Mouse (Mus musculus): Measurements from ENCODE around the gene Polr2g. TPM values are rescaled to one million over a fixed set of nuclear protein-coding genes. Genes with fewer than 3 reads are reported as not detected.
A peak's percentile ranks its signal among the peaks of the same experiment; 100 is the strongest.

The Polr2g gene
- total RNA-seq, 2 experiments from 2014 or later: 106 to 107 TPM

DNA sequence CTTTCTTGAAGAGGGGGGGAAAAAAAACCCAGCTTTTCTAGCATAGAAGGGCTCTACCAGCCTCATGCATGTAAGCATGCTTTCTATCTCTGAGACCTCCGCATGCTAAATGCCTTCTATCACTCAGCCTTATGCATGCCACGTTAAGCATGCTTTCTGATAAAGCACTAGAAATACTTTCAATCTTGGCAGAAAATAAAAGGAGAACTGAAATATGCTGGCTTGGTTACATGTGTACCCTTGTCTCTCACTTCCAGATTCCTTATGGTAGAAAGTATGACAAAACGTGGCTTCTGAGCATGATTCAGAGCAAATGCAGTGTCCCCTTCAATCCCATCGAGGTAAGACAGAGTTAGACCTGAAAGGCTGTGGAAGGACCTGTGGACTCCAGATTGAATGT, 35.1 kb downstream of the Polr2g start:
- DNase-seq (ENCODE audit: low spot score in 2 of 2): no peak

GRCm38 (mm10) chr19:8760757-8761156, 37.6 kb downstream of the Polr2g start:
- no peak for DNase-seq (ENCODE audit: low spot score in 2 of 2)

DNA sequence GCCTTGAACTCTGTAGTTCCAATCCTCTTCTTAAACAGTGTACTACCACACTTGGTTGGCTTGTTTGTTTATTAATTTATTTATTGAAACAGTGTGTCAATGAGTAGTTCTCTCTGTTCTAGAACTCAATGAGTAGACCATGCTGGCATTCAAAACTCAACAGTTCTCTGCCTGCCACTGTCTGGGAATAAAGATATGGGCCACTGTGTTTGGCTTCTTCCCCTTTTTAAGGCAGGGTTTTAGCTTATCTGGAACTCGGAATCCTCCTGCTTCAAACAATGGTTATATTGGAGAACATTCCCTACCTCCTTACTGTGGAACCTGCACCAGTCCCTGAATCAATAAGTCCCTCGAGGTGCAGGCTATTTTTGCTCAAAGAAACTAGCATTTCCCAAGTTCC, 39.5 kb downstream of the Polr2g start:
- no peak for DNase-seq (ENCODE audit: low spot score in 2 of 2)

DNA sequence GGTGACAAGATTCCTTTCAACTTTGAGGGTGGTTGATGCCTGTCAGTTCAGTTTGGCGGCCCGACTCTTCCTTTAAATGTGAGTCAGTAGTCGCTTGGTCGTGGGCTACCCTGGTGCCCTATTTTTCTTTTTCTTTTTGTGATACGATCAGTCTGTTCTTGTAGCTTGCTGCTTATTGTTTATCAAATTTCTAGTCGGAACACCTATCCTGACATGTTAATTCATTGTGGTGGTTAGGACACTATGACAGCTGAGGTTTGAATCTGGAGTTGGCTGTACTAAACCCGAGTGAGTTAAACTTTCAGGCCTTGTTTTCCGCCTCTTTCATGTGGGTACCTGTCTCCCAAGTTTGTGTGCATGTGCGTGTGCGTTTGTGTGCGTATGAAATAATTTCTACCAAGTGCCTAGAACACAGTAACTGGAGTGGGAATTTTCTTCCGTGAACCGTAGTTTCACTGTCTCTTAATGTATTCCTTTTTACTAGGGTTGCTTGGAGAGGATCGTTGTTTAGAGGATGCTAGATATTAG, 40.8 kb downstream of the Polr2g start:
- DNase-seq (ENCODE audit: low spot score in 2 of 2): no peak

- DNase-seq (ENCODE audit: low spot score in 2 of 2): peak; percentile 92 to 94
Measured at GRCm38 (mm10) chr19:8756635-8757387, 41.6 kb downstream of the Polr2g start, which contains the start of gene Nxf1. Nxf1 (plus strand) TSS chr19:8757073.

DNA sequence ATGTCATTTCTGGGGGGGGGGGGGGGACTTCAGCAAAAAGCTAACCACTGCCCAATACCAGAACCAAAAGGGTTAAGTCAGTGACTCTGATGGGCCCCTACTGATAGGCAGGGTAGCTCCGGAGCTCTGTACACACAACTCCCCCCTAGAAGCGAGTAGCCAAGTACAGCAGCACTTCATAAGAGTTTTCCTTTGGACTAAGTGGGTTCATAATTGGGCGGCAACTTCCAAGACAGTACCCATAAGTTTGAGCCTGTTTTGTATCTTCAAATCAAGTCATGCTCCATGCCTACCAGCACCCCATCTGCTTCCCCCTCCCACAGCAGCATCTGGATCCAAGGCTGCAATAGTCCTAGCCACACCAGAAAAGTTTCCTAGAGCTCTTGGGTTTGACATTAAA, 42.7 kb downstream of the Polr2g start:
- DNase-seq (ENCODE audit: low spot score in 2 of 2): no peak

GRCm38 (mm10) chr19:8747368-8747767, 51.0 kb downstream of the Polr2g start:
- DNase-seq (ENCODE audit: low spot score in 2 of 2): no peak

DNA sequence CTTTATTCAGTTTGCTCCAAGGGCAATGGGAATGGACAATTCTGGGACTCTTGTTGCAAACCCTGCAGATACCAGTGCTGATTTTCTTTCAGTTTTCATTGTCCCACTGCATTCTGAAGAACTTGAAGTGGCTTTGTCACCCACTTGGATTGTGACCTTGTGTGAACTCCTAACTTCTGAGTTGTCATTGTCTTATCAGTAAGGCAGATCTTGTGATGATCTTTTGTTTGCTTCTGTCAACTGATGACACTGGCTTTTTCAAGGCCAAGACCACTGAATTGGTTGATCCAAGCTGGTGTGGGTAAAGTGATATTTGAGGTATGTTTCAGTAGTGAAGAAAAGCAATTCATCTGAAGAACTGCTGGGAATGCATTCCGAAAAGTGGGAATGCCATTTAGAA, 53.0 kb downstream of the Polr2g start:
- no peak for DNase-seq (ENCODE audit: low spot score in 2 of 2)

Other genes with a start within 250 kb of the Polr2g start
- 10 to 100 TPM; 11.9 to 14.0 TPM for gene Slc22a8, start 207.3 kb downstream of the Polr2g start, total RNA-seq (2021)
- gene Slc22a6, start 180.5 kb downstream of the Polr2g start, total RNA-seq (2021): 1 to 10 TPM; 9.1 to 9.4 TPM
- gene Chrm1, start 134.8 kb downstream of the Polr2g start, total RNA-seq (2021): 100 to 1,000 TPM; 141 to 144 TPM
- gene Slc3a2, start 75.2 kb downstream of the Polr2g start, total RNA-seq (2021): 100 to 1,000 TPM; 148 to 152 TPM
- gene Wdr74, start 62.8 kb downstream of the Polr2g start, total RNA-seq (2021): 10 to 100 TPM; 46.9 to 50.5 TPM
- 1 to 10 TPM in 1 of 2 experiments, under 1 TPM in 1; 0.94 to 1.5 TPM for gene 1700092M07Rik, start 57.9 kb downstream of the Polr2g start, total RNA-seq (2021)
- 10 to 100 TPM; 70.1 to 72.7 TPM for gene Stx5a, start 57.2 kb downstream of the Polr2g start, total RNA-seq (2021)
- gene Nxf1, start 41.5 kb downstream of the Polr2g start, total RNA-seq (2021): 10 to 100 TPM; 78.1 to 88.5 TPM
- gene Tmem223, start 27.6 kb downstream of the Polr2g start, total RNA-seq (2021): 10 to 100 TPM; 57.3 to 63.7 TPM
- 1 to 10 TPM; 7.6 to 7.8 TPM for gene Tmem179b, start 24.1 kb downstream of the Polr2g start, total RNA-seq (2021)
- 10 to 100 TPM; 13.7 to 15.9 TPM for gene Taf6l, start 12.2 kb downstream of the Polr2g start, total RNA-seq (2021)
- gene Zbtb3, start 4.0 kb upstream of the Polr2g start, total RNA-seq (2021): 1 to 10 TPM; 5.5 to 6.0 TPM
- gene Ttc9c, start 20.8 kb upstream of the Polr2g start, total RNA-seq (2021): 10 to 100 TPM; 38.7 to 42.4 TPM
- 100 to 1,000 TPM; 123 to 127 TPM for gene Hnrnpul2, start 21.4 kb upstream of the Polr2g start, total RNA-seq (2021)
- 1 to 10 TPM in 1 of 2 experiments, not detected in 1; 2.3 TPM for gene AC129217.1, start 31.2 kb upstream of the Polr2g start, total RNA-seq (2021)
- 100 to 1,000 TPM in 1 of 2 experiments, 10 to 100 TPM in 1; 98.1 to 112 TPM for gene Bscl2, start 38.9 kb upstream of the Polr2g start, total RNA-seq (2021)
- 100 to 1,000 TPM; 181 to 184 TPM for gene Gng3, start 40.6 kb upstream of the Polr2g start, total RNA-seq (2021)
- gene Lrrn4cl, start 52.2 kb upstream of the Polr2g start, total RNA-seq (2021): 1 to 10 TPM; 1.2 to 1.7 TPM
- gene Ubxn1, start 72.9 kb upstream of the Polr2g start, total RNA-seq (2021): 10 to 100 TPM; 91.4 to 96.7 TPM
- 10 to 100 TPM; 29.7 to 37.1 TPM for gene Uqcc3, start 82.3 kb upstream of the Polr2g start, total RNA-seq (2021)
- 1 to 10 TPM; 8.2 TPM for gene Lbhd1, start 85.2 kb upstream of the Polr2g start, total RNA-seq (2021)
- not detected for gene Gm49403, start 85.4 kb upstream of the Polr2g start, total RNA-seq (2021)
- 10 to 100 TPM; 20.2 to 23.0 TPM for gene 1810009A15Rik, start 90.3 kb upstream of the Polr2g start, total RNA-seq (2021)
- gene Gm49416, start 90.3 kb upstream of the Polr2g start, total RNA-seq (2021): 1 to 10 TPM; 2.1 to 3.8 TPM
- 10 to 100 TPM; 23.9 to 24.6 TPM for gene Ints5, start 94.4 kb upstream of the Polr2g start, total RNA-seq (2021)
- 10 to 100 TPM; 93.2 to 93.8 TPM for gene Ganab, start 99.5 kb upstream of the Polr2g start, total RNA-seq (2021)
- gene B3gat3, start 121.8 kb upstream of the Polr2g start, total RNA-seq (2021): 100 to 1,000 TPM; 188 to 189 TPM
- 1 to 10 TPM; 6.4 to 7.6 TPM for gene Rom1, start 130.8 kb upstream of the Polr2g start, total RNA-seq (2021)
- gene Eml3, start 131.0 kb upstream of the Polr2g start, total RNA-seq (2021): 10 to 100 TPM in 1 of 2 experiments, 1 to 10 TPM in 1; 9.0 to 11.5 TPM
- 10 to 100 TPM; 49.6 to 49.8 TPM for gene Mta2, start 143.3 kb upstream of the Polr2g start, total RNA-seq (2021)
- 10 to 100 TPM; 22.5 to 23.7 TPM for gene Tut1, start 155.3 kb upstream of the Polr2g start, total RNA-seq (2021)
- gene Eef1g, start 168.5 kb upstream of the Polr2g start, total RNA-seq (2021): 100 to 1,000 TPM; 251 to 256 TPM
- 10 to 100 TPM; 18.6 to 23.5 TPM for gene Ahnak, start 190.7 kb upstream of the Polr2g start, total RNA-seq (2021)